Mouse (Mus musculus) erythroblast, embryonic 14.5 days (primary cell): ENCODE measurements around the gene Plekha5.

Source experiments
- GATA1 ChIP-seq: IDR thresholded peaks from 2 replicates; pipeline ENCODE4 v1.6.1; 2012; ENCODE audit warnings: low read length, inconsistent platforms, mixed read lengths
- TAL1 ChIP-seq: IDR thresholded peaks from 3 replicates; pipeline ENCODE4 v1.6.1; 2012; ENCODE audit warnings: low read length, inconsistent platforms, mixed read lengths

- TF ChIP-seq GATA1 (no peak), TAL1 (no peak)
Measured at GRCm38 (mm10) chr6:140484170-140484569, 60.3 kb downstream of the Plekha5 start.
